Mouse (Mus musculus) urinary bladder, postnatal 36 days (tissue): Measurements from ENCODE around the gene F2r.

ENCODE experiments used
- DNase-seq, 2 experiments: peaks; one replicate each; pipeline ENCODE4 v3.0.0; 2022; ENCODE audit warnings: low spot score in 2 of 2, mixed read lengths in 1 of 2

Gene F2r

DNA sequence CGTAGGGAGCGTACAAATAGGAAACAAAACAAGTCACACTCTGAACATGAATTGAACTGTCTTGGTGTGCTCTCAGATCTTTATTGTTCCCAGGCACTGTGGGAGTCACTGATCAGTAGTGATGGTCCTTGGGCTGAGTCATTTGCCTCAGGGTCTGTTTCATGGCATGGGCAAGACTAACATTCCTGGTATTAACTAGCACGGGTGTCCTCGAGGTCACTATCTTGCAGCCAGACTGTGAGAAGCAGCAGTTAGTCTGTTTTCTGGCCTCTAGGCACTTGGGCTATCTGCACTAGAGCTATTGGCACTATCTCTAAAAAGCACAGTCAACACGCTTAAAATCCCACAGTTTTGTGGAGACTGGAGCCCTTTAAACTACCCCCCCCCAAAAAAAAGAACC is 22.4 kb downstream of the F2r start:
- no peak for DNase-seq

DNA sequence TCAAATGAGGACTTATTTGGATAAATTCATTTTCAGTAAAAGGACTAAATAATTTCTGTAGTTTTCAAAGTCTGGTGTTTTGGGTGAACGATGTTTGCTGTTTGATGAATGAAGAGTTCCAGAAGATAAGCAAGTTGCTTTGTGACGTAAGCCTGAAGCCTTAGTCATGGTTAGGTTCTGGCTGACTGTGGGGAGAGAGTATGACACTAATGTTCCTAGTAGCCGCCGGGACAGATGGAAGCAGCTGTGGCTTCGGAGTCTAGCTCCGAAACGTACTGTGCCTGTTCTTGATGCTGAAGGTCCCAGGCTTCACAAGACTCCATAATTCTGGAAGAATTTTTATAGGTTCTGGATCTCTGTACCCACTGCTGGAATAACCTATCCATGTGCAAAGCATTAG is 22.9 kb downstream of the F2r start:
- no peak for DNase-seq

DNA sequence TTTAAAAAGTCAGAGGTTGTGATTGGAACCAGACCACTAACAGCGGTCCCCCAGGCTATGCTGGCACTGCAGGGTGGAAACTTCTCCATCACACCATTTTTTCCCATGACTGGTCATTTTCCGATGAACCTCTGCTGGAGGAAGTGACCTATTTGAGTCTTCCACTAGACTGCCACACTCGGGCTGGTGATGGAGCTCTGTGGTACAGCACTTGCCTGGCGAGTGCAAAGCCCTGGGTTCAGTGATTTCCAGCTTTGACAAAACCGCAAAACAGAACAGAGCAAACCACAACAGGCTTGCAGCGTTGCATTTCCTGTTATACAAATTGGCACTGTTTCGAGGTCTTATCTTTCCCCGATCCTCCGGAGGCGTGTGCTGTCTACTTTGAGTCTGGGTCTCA is 25.4 kb downstream of the F2r start:
- DNase-seq = no peak

DNA sequence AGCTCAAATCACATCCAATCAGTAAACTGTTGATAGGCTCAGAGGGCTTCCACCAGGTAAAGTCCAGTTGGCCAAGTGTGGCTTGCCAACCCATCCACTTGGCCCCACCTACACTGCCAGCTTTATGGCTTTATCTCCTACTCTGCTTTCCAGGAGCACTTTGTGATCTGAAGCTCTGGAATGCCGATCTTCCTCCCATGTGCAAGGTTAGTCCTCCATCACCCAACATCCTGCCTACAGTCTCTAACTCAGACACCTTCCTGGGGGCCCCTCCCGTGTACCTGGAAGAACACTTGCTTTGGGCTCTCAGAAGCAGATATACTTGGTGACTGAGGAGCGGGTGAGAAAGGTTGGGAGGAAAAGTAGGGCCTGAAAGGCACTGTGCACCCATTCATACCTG is 26.7 kb downstream of the F2r start:
- no peak for DNase-seq

DNA sequence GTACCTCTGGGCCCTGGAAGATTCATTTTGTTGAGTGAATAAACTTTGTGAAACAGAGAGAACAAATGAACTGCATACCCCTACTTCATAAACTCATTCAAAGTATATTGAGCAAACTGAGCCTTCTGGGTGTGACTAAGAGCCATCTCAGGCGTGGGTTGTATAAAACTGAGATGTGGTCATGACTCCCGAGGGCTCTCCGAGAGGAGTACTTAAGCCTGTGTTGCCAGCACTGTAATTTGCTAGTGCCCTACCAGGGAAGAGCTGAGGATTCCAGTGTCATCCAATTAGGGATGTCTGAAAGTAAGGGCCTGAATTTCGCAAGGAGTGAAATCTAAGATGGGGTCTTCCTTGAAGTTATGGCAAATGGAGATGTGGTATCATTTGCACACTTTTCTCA is 30.7 kb downstream of the F2r start:
- no peak for DNase-seq

DNA sequence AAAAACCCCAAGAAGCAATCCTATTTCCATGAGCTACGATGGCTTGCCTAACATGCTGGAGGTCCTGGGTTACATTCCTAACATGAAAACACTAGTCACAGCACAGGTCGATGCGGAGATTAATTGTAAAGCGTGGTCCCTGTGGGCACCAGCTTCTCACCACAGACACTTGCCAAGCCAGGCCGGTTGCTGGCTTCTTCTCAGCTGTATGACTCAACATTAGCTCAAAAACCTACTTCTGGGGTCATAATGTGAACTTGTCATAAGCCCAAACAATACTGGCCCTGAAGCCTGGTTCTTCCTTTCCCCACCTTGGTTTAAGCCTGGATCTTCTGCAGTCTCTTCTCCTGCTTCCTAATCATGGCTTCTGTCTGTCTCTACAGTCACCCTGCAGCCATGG is 33.4 kb downstream of the F2r start:
- DNase-seq = no peak

DNA sequence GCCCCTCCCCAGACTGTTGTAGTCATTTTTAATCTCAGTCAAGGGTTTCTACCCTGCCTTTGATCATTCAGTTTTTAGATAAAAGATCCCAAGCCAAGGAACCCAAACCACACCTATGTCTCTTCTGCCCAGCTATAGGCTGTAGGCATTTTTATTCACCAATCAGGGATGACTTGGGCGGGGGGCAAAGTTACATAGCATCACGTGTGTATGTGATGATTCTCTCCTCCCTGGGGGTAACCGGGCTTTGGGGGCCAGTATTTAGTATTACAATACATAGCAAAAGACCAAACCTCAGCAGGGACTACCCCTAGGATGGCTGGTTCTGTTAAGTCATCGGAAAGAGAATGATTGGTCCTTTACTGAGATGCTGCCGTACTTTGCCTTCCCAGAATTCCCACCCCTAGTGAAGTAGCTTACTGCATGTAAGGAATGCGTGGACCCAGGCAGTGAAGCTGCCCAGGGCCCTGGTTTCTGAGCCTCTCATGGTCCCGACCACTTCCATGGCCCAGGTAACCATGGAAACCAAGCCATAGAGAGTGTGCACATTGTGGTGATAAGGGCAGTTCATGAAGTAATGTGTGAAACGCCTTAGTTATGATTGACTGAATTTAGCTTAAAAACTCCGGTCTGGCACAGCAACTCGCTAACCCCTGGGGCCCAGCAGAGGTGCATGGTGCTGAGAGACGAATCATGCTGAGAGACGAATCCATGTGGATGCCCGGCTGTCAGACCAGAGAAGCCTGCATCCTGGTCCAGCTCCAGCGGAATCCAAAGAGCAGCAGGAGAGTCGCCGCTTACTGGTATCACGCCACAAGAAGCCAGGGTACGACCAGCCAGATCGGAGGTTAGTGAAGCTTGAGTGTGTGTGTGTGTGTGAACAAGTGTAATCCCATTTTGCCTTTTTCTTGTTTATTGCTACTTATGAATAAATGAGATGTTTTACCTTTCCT is 34.8 kb downstream of the F2r start:
- DNase-seq = no peak

DNA sequence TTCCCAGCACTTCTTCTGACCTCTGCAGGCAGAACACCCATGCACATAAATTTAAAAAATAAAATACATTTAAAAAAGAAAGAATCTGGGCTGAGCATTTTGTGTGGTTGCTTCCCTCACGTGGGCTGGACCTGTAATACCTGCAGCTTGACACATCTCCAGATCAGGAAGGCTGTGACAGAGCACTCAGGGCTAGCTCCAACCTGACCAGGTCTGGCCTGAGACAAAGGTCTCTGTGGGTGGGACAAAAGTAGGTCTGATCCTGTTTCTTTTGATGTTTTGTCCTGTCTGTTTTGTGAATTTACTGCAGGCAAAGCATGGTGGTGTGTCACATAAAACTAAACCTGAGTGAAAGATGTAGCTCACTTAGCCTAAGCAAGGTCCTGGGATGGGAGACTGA is 36.4 kb downstream of the F2r start:
- DNase-seq = no peak

DNA sequence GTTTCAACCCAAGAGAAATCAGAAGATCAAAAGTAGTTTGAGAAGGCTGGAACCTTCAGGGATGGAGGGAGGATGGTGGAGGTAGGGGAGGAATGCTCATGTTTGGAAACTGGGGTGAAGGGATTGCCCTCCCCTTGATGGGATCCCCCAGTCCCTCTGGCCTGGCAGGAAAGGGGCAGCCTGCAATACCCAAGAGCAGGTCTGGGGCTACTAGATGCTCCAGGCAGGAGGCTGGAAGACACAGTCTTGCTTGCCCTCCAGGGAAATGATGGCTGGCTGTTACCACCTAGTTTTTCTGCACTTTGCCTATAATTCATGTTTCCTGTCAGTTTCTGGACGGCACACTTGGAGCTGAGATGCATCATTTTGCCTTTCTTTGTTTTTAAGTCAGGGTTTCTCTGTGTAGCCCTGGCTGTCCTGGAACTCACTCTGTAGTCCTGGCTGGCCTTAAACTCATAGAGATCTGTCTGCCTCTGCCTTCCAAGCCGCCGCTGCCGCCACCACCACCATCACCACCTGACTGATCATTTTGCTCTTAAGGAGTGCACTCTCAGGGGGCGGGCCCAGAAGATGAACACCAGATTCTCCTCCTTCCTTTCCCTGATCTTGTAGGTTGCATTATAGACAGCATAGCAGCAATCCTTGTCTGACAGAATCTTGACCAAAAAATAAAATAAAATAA is 40.1 kb downstream of the F2r start:
- DNase-seq = no peak

DNA sequence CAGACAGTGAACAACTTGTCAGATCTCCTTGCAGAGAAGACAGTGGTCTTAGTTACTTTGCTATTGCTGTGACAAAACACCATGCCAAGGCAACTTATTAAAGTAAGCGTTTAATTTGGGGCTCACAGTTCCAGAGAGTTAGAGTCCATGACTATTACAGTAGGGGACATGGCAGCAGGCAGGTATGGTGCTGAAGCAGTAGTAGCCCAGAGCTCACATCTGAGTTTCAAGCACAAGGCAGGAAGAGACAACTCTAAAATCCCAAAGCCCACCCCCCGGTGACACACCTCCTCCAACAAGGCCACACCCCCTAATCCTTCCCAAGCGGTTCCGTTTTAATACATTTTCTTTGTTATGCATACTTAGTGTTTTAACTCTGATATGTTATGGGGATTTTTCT is 47.4 kb downstream of the F2r start:
- no peak for DNase-seq

DNA sequence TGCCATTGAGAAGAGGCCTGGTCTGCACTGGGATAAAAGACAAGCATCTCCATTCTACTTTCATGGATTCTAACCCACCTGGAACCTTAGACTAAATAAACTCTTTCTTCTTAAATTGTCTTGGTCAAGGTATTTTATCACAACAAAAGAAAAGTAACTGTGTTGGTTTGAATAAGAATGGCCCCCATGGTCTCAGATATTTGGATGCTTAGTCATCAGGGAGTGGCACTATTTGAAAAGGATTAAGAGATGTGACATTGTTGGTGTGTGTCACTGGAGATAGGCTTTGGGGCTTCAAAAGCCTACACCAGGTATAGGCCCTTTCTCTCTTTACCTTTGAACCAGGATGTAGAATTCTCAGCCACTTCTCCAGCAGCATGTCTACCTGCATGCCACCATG is 49.0 kb downstream of the F2r start:
- DNase-seq = no peak

DNA sequence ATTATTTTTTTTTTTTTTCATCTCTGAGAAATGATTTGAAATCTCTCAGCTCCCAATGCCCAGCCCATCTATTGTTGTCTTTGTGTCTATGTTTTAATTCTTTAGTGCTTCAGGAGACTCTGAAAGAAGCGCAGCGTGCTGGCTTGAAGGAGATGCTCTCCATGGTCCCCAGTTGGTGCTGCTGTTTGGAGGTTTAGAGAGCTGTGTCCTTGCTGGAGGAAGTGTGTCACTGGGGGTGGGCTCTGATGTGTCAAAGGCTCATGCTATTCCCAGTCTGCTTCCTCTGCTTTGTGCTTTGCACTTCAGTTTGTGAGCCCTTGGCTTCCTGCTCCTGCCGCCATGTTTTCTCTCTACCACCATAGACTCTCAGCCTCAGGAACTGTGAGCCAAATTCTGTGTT is 50.0 kb downstream of the F2r start:
- no peak for DNase-seq

DNA sequence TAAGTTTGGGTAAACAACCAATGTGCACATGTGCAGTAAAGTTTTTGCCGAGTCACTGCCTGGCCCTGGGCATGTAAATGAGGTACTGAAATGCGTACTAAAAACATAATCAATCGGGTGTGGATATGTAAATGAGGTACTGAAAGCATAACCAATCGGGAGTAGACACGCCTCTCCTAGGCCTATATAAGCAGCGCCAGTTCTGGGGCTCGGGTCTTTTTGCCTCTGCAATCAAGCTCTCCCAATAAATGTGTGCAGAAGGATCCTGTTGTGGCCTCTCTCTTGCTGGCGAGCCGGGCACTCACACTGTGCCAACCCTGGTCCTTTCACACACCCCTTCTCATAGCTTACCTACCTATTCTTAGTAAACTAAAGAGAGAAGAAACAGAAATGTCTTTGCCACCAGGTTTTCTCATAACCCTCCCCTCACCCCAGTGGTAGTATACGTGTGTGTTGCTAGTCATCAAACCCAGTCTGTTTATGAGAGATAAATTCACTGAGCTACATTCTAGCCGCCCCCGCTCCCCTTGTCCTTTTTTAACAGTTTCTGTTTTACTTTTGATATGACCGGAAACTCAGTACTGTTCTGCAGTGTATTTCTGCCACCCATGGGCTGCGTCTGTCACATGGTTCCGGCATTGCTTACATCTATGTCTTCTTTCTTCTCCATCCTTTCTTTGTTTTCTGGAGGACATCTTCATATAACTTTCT is 51.3 kb downstream of the F2r start:
- no peak for DNase-seq

DNA sequence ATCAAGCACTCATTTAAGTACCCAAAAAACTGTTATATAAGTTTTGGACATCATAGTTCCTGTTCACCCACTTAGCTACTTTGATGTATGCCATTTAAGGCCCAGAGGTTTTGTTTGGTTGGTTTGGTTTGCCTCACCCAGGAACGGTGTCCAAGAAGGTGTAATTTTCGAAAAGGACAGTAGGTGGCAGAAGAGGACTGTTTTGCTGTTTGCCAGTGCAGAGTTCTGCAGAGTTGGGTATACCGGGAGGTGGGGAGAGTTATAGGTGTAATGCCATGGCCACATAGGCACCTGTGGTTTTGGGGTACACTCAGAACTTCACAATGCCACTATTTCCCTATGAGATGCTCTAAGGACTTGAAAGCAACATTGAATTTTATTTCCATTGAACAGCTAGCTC is 54.6 kb downstream of the F2r start:
- DNase-seq = peak; percentile 47 to 63

DNA sequence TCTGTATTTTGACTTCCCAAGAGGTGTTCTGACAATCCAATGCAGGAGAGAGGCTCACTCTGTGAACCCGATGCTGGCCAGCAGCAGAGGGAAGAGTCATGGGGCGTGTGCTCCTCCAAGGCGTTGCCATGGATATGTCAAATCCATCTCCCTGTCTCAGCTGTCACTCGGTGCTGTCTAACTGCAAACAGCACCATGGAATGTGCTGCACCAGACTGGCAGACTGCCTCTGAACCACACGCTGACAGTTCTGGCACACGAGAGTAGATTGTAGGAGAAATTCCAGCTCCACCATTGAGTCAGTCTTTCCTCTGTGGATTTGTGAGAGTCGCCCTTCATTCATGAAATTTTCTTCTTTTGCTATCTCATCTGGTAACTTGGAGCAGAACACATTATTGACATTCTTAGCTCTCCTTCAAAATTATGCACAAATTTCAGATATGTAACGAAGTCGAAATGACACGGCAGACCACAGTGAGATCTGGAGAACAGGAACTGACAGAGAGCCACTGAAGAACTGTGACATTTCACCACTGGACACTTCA is 55.1 kb downstream of the F2r start:
- DNase-seq = no peak

DNA sequence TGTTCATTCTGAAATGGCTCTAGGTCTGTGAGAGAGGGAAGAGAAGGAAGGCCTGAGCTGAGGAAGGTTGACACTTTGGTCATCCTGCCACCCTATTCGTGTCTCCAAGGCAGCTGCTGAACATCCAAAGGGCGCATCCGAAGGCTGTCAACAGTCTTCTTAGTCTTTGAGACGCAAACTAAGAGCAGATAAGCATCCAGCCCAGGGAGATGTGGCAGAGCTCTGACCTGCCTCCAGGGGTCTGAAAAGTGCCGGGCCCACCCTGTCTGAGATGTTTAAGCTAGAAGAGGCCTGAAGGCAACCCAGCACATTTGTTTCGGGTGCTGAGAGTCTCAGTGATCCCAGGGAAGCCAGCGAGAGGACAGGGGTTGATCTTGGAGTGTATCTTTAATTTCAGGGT is 61.0 kb downstream of the F2r start:
- DNase-seq = no peak

DNA sequence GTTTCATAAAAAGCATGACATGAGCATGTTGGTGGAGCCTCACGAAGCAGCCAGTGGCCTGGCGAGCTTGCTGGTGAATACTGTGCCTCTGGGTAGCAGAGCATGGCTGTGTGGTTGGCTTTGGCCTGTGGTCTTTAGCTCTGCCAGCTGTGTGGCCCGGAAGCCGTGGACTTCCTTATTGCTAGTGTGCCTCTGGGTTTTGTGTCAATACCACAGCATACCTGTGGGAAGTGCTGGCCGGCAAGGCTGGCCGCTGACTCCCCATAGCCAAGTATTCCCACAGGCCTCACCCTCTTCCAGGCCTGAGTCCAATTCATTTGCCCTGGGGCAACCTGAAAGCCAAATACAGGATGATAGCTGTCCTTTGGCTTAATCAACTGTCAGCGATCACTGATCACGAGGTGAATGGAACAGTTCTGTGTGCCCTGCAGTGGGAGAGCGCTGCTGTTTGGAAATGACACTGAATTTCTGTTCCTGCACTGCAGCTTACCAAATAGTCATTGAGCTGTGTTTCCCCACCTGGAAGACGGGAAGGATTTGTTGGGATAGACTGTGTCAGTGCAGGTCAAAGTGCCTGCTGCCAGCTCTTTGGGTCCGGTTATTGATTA is 64.3 kb downstream of the F2r start:
- no peak for DNase-seq
